Mouse (Mus musculus): ENCODE data around the gene Cypt15. TPM values are rescaled to one million over a fixed set of nuclear protein-coding genes. Genes with fewer than 3 reads are reported as not detected.
"Not testable (repeated sequence)": the region's sequence is repeated elsewhere in the genome, so short reads cannot be mapped to it uniquely, and the experiment has no call there.

The Cypt15 gene
- not detected for total RNA-seq (2021)

- DNase-seq (ENCODE audit: low spot score); intact Hi-C loops (cut with DNase I): not testable (repeated sequence)
Observed at GRCm38 (mm10) chrX:39345967-39346366, at the start of gene Cypt15. Cypt15 (plus strand) TSS chrX:39346267.

GRCm38 (mm10) chrX:39370932-39371331 lies 24.9 kb downstream of the Cypt15 start:
- intact Hi-C loops (cut with DNase I): no loop called here
- DNase-seq (ENCODE audit: low spot score): no peak

- intact Hi-C loops (cut with DNase I): no loop called here
- no peak for DNase-seq (ENCODE audit: low spot score)
Observed at GRCm38 (mm10) chrX:39378830-39379229, 32.8 kb downstream of the Cypt15 start.

GRCm38 (mm10) chrX:39383806-39384205 lies 37.7 kb downstream of the Cypt15 start:
- DNase-seq (ENCODE audit: low spot score): no peak
- intact Hi-C loops (cut with DNase I): no loop called here
